Mouse (Mus musculus) small intestine, adult 2 months (tissue): ENCODE results near the gene Mx1.

Source experiments
- CTCF ChIP-seq: fragments of 200-500 bp; IDR thresholded peaks from 2 replicates; pipeline ENCODE4 v1.5.1; 2012; ENCODE audit warnings: low read depth, mild to moderate bottlenecking, control low read depth, inconsistent platforms, low read length, moderate library complexity, mixed read lengths; ENCODE audit not compliant: insufficient replicate concordance, insufficient read length; ENCODE audit errors: extremely low read depth
- POLR2A ChIP-seq: fragments of 200-500 bp; IDR thresholded peaks from 2 replicates; pipeline ENCODE4 v1.6.1; 2012; ENCODE audit warnings: low read depth, mild to moderate bottlenecking, control low read depth, inconsistent platforms, low read length, moderate library complexity

DNA sequence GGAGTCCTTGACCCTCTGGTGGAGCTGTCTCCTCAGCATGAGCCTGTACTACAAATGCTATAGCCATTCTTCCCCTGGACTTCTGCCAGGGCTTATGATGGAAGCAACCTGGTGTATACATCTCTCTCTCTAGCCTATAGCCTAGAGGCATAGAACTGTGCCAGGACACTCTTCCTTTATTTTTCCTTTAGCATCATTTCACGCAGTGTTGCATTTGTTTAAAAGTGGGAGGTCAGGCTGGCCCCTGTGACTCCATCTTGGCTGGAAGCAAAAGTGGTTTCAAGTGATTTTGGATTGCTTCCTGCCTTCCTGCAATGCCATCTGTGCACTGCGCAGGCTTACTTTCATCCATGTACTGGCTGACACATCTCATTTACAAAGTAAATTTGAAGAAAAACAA, 28.5 kb downstream of the Mx1 start:
- TF ChIP-seq POLR2A (no peak), CTCF (no peak)
